Mouse (Mus musculus) T-helper 17 cell (primary cell): ENCODE data around the gene Ticam1.

Experiments used
- in situ Hi-C, 2 experiments: fragments of 300-600 bp; cut with MboI, MseI; formaldehyde crosslinking; loops; 1 replicate in 1 of 2; 2 replicates in 1 of 2; pipeline ENCODE4 v1.15.1; 2025; ENCODE audit warnings: high pct_unique_total_duplicates in 2 of 2

Ticam1 gene

GRCm38 (mm10) chr17:56276643-56277566 is at the start of gene Ticam1:
Gene Ticam1 (minus strand): TSS chr17:56276786.
- in situ Hi-C loops: no loop called here

DNA sequence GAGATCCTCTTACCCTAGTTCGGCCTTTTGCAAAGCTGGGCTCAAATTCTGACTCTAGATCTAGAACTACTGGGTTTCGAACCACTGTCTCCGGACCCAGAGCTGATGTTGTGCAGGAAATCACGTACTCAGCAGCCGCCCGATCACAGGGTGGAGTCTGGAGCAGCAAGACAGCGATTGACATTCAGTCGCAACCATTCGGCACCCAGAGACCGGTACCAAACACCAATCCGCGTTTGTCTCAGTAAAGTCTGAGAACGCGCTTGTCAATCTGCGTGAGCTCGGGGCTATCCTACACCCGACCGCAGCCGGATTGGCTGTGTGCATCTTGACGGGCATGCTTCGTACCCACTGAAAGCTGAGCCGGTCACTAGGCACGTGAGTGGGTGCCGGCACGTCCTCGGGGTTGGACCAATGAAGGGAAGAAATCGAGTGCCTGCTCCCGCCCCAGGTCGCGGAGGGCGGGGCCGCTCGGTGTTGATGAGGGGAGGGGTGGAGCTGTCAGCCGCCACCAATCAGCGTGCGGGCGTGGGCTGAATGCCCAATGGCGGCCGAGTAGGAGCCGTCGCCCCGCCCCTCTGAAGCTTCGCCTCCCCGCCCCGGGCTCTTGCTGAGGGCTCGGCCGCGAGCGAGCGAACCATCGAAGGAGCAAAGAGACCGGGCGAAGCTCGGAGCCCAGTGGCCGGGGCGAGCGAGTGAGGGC is 49.0 kb upstream of the Ticam1 start, which contains the start of gene Kdm4b:
Gene Kdm4b (plus strand): TSS at position 613 of the 703 bp plus-strand sequence.
- in situ Hi-C loops: no loop called here

DNA sequence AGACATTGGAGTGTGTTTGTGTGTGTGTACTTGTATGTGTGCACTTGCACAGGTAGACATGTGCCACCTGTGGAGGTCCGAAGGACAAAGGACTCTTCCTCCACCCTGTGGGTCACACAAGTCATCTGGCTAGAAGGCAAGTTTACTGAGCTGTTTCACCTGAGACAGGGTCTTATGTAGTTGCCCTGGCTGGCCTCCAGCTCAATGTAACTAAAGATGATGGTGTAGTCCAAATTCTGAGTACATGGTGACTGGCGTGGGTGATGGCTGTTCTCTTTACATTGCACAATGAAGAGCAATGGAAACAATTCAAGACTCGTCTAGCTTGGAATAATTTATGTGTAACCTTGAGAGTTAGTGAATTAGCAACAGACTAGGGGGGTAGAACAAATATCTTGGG is 47.8 kb upstream of the Ticam1 start:
- in situ Hi-C loops: no loop called here

DNA sequence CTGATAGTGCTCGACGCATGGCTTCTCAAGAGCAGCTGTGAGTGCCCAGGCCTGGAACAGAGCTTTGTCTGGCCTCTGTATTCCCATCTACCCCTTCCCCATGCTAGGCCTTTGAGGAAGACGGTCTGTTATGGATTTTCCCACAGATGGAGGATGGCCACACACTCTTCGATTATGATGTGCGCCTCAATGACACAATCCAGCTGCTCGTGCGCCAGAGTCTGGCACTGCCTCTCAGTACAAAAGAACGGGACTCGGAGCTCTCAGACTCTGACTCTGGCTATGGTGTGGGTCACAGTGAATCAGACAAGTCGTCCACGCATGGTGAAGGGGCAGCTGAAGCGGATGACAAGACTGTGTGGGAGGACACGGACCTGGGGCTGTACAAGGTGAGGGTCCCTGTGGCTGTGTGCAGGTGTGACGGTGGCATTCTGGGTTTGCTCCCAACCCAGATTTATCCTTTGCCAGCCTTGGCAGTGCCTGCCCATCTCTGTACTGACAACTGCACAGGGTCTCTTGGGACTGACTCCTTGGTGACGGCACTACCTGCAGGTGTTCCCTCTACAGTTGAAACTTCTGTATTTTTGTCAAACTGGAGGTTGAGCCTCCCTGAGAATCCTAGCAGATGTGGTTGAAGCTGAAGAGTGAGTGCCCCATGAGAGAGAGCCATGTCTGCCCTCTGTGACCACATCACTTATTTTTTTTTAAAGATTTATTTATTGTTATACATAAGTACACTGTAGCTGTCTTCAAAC is 32.8 kb upstream of the Ticam1 start:
- in situ Hi-C loops: no loop called here

DNA sequence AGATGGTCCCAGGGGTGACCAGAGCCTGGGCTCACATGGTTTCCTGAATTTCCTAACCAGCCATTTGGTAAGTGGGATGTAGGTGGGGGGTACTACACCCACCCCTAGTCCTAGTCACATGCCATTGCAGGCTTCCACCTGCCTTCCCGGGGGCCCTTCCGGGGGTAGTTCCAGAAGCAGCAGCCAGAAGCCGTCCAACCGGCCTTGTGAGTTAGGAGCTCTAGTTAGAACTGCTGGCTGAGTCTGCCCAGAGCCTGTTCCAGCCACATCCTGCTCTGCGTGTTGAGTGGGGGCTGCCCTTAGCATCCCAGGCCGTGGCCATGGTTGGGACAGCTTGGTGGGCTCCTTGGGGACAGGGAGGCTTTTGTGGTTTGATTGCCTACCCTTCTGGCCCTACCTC is 31.5 kb upstream of the Ticam1 start:
- in situ Hi-C loops: no loop called here

DNA sequence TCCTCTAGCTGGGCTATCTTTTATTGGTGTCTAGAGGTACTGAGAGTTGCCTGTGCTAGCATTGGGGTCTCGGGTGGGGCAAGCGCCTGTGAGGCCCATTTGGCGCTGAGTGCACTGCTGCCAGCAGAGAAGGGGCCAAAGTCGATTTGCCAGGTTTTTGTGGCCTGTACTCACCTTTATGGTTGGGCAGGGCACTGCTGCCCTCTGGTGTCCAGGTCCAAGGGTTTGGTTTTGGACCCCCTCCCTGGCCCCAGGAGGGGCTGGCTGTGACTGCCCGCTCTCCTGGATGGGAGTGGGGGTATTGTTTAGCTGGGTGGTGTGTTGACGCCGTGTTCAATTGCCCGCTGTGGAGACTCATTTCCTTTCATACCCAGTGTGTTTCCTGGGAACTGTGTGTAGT is 29.2 kb upstream of the Ticam1 start:
- in situ Hi-C loops: no loop called here

GRCm38 (mm10) chr17:56305156-56305555 is 28.6 kb upstream of the Ticam1 start:
- in situ Hi-C loops: no loop called here

DNA sequence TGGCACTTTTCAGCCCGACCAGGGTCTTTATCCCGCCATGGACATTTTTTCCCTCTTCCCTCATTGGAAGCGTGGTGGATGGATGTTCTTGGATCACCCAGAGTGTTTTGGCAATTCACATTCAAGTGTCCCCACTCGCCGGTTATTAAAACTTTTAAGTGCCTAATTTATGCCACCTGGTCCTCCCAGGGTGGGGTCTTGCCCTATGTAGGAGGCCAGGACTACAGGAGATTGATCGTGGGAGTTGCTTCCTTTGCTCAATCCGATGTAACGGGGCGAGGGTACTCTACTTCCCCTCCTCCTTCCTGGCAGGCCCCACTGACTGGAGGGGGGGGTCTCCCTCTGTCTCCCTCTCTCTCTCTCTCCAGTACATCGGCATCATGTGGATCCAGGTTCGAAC is 28.1 kb upstream of the Ticam1 start:
- in situ Hi-C loops: no loop called here

DNA sequence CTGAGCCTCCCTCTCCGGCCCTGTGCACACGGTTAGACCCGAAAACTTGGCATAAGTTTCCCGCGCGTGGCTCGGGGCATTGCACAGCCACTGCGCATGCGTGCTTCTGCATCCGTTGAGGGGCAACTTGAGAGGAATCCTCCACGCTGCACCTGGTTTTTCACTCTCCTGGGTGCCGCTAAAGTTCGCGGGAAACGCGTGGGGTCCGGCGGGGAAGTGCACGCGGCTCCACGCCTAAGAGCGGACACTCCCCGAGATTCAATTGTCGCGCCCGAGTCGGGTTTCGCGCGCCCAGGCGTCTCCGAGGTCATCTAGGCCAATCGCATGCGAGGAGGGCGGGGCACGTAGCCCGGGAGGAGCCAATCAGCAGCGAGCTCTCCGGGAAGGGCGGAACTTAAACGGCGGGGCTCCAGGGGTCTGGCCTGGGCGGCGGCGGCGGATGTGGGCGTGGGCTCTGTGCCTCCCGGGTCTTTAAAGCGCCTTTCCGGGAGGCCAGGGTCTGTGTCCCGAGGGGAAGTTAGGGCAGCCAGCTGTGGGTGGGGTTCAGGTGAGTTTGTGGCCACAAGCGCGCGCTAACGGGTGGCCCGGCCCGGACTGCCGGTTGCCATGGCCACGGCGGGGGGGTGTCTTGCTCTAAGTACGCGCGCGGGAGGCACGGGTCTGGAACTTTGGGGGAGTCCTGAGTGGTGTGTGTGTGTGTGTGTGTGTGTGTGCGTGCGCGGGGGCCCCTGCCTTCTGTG is 27.4 kb upstream of the Ticam1 start:
- in situ Hi-C loops: no loop called here

GRCm38 (mm10) chr17:56303160-56303846 is 26.7 kb upstream of the Ticam1 start, which contains the start of gene Uhrf1:
Gene Uhrf1 (plus strand): TSS chr17:56303321.
- in situ Hi-C loops: no loop called here

DNA sequence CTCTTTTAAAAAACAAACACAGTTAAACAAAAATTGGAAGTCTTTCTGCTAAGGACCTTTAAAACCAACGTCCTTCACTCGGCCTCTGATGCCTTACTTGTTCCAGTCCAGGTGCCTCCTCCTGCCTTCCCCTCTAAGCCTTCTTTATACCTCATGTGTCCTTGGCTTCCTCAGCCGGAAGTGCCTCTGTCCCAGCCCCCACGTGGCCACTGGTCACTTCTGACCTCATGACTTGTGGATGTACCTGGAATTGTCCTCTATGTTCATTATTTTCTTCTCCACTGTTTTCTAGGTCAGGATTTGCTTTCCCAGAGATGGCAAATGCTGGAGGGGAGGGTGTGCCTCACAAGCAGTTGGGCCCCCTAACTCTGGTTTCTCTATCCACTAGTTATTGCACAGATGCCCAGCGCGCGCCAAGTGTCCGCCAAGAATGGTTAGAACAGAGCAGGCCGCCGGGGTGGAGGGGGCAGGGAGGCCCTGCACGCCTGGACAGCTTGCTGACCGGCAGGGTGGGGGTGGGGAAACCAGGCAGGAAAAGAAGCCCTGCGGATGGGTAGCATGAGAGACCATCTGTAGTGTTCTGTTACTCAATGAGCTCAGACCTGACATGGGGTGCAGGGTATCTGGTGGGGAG is 25.9 kb upstream of the Ticam1 start:
- in situ Hi-C loops: no loop called here

GRCm38 (mm10) chr17:56300186-56300585 is 23.6 kb upstream of the Ticam1 start, which contains the start of gene Arrdc5:
Gene Arrdc5 (minus strand): TSS chr17:56300286.
- in situ Hi-C loops: no loop called here

- in situ Hi-C loops: no loop called here
Measured at GRCm38 (mm10) chr17:56298238-56298637, 21.7 kb upstream of the Ticam1 start.

- in situ Hi-C loops: no loop called here
Measured at GRCm38 (mm10) chr17:56296201-56296600, 19.6 kb upstream of the Ticam1 start.

GRCm38 (mm10) chr17:56294241-56294640 is 17.7 kb upstream of the Ticam1 start:
- in situ Hi-C loops: no loop called here

- in situ Hi-C loops: no loop called here
Measured at GRCm38 (mm10) chr17:56293291-56293690, 16.7 kb upstream of the Ticam1 start.

- in situ Hi-C loops: no loop called here
Measured at GRCm38 (mm10) chr17:56292531-56293222, 16.1 kb upstream of the Ticam1 start, which contains the start of gene Plin3. Gene Plin3 (minus strand): TSS chr17:56292873.

- in situ Hi-C loops: no loop called here
Measured at GRCm38 (mm10) chr17:56291826-56292475, 15.4 kb upstream of the Ticam1 start.

- in situ Hi-C loops: no loop called here
Measured at GRCm38 (mm10) chr17:56291171-56291511, 14.6 kb upstream of the Ticam1 start.
